Mouse (Mus musculus) naive thymus-derived CD4-positive, alpha-beta T cell, adult 2 months (primary cell): ENCODE results near the gene Pmepa1.

Source experiments
- DNase-seq: peaks from one replicate; pipeline ENCODE4 v3.0.0-alpha.2; 2011; ENCODE audit warnings: low read depth

The Pmepa1 gene

GRCm38 (mm10) chr2:173253761-173254662 lies 22.3 kb downstream of the Pmepa1 start:
- DNase-seq = no peak

- DNase-seq = no peak
Measured at GRCm38 (mm10) chr2:173251675-173252074, 24.7 kb downstream of the Pmepa1 start.

- DNase-seq = no peak
Measured at GRCm38 (mm10) chr2:173251133-173251532, 25.2 kb downstream of the Pmepa1 start.

GRCm38 (mm10) chr2:173250411-173250810 lies 25.9 kb downstream of the Pmepa1 start:
- no peak for DNase-seq

GRCm38 (mm10) chr2:173249965-173250364 lies 26.4 kb downstream of the Pmepa1 start:
- DNase-seq = no peak

GRCm38 (mm10) chr2:173249386-173249785 lies 26.9 kb downstream of the Pmepa1 start:
- DNase-seq = no peak

- DNase-seq = no peak
Measured at GRCm38 (mm10) chr2:173248822-173249221, 27.5 kb downstream of the Pmepa1 start.

- no peak for DNase-seq
Measured at GRCm38 (mm10) chr2:173247911-173248310, 28.4 kb downstream of the Pmepa1 start.

GRCm38 (mm10) chr2:173247197-173247596 lies 29.1 kb downstream of the Pmepa1 start:
- no peak for DNase-seq

- no peak for DNase-seq
Measured at GRCm38 (mm10) chr2:173246688-173247087, 29.6 kb downstream of the Pmepa1 start.

- no peak for DNase-seq
Measured at GRCm38 (mm10) chr2:173245258-173245657, 31.1 kb downstream of the Pmepa1 start.

GRCm38 (mm10) chr2:173244108-173244507 lies 32.2 kb downstream of the Pmepa1 start:
- DNase-seq = no peak

GRCm38 (mm10) chr2:173243616-173244015 lies 32.7 kb downstream of the Pmepa1 start:
- no peak for DNase-seq

- DNase-seq = no peak
Measured at GRCm38 (mm10) chr2:173242874-173243273, 33.5 kb downstream of the Pmepa1 start.

- no peak for DNase-seq
Measured at GRCm38 (mm10) chr2:173240738-173241137, 35.6 kb downstream of the Pmepa1 start.

- no peak for DNase-seq
Measured at GRCm38 (mm10) chr2:173238522-173238921, 37.8 kb downstream of the Pmepa1 start.

- peak; percentile 42 for DNase-seq
Measured at GRCm38 (mm10) chr2:173235435-173236332, 40.6 kb downstream of the Pmepa1 start.

- no peak for DNase-seq
Measured at GRCm38 (mm10) chr2:173232766-173233099, 43.6 kb downstream of the Pmepa1 start.

GRCm38 (mm10) chr2:173232065-173232765 lies 44.1 kb downstream of the Pmepa1 start:
- no peak for DNase-seq

- DNase-seq = peak; percentile 97
Measured at GRCm38 (mm10) chr2:173229578-173230224, 46.6 kb downstream of the Pmepa1 start.

- no peak for DNase-seq
Measured at GRCm38 (mm10) chr2:173228567-173228966, 47.8 kb downstream of the Pmepa1 start.

- DNase-seq = no peak
Measured at GRCm38 (mm10) chr2:173226792-173227191, 49.5 kb downstream of the Pmepa1 start.
